Comparison of ENCODE assay signal across 8 mouse cellular contexts in genomic region chr7:127386641-127387392, GRCm38 (mm10). TPM values are rescaled to one million over a fixed set of nuclear protein-coding genes. Genes with fewer than 3 reads are reported as not detected.
A peak's percentile ranks its signal among the peaks of the same experiment; 100 is the strongest.
DNase-seq lines count a peak whose midpoint lies in the region; ATAC-seq and TF ChIP-seq lines count a peak whose summit lies in the region.

Gene 9130019O22Rik (minus strand): TSS chr7:127387166.

- TF ChIP-seq RAD21 in CH12.LX (IDR thresholded peaks at IDR 0.05; ENCODE audit: low read depth, low read length) = no peak

- TF ChIP-seq EP300 in CH12.LX (IDR thresholded peaks at IDR 0.05; ENCODE audit: low read length) = no peak

- H3K27ac ChIP-seq in CH12.LX (ENCODE audit: insufficient read depth, low read depth) = no peak within 1 kb of the TSS
- peak within 1 kb of the TSS; percentile 85 for H3K27ac ChIP-seq in forebrain, embryonic 10.5 days
- H3K27ac ChIP-seq in heart, embryonic 15.5 days = 0 out of 2 replicates have a peak within 1 kb of the TSS, but pooled peaks have one; percentile 12
- H3K27ac ChIP-seq in liver, embryonic 13.5 days = peak within 1 kb of the TSS; percentile 26; the same call in 1 of the 2 replicates
- H3K27ac ChIP-seq in stomach, embryonic 14.5 days (ENCODE audit: low read length) = peak within 1 kb of the TSS; percentile 33; the same call in 1 of the 2 replicates

- H3K27me3 ChIP-seq in CH12.LX (replicated peaks) = no peaks in the 10 kb centered on the region
- H3K27me3 ChIP-seq in forebrain, embryonic 10.5 days (ENCODE audit: poor library complexity, severe bottlenecking) = no peaks in the 10 kb centered on the region
- no peaks in the 10 kb centered on the region for H3K27me3 ChIP-seq in heart, embryonic 15.5 days
- no peaks in the 10 kb centered on the region for H3K27me3 ChIP-seq in liver, embryonic 13.5 days
- no peaks in the 10 kb centered on the region for H3K27me3 ChIP-seq in stomach, embryonic 14.5 days (ENCODE audit: control insufficient read depth, insufficient read depth, low read length)

- dilution Hi-C loops in CH12.LX (cut with MboI; ENCODE audit: extremely low pct_ligation_motif_present, extremely low pct_unique_long_range_greater_than_20kb, low sequenced_read_pairs) = no loop called here

- H3K9ac ChIP-seq in CH12.LX (ENCODE audit: insufficient read depth, low read depth) = peak within 1 kb of the TSS; percentile 66
- H3K9ac ChIP-seq in heart, embryonic 15.5 days = peak within 1 kb of the TSS; percentile 66
- peak within 1 kb of the TSS; percentile 78 for H3K9ac ChIP-seq in liver, embryonic 13.5 days
- peak within 1 kb of the TSS; percentile 50 for H3K9ac ChIP-seq in stomach, embryonic 14.5 days (replicated peaks; ENCODE audit: low read depth, low read length)

- 19% methylated on average over 38 of the region's 38 CpGs for WGBS in forebrain, embryonic 10.5 days
- WGBS in heart, embryonic 15.5 days = 10% methylated on average over 38 of the region's 38 CpGs
- WGBS in liver, embryonic 13.5 days (ENCODE audit: insufficient replicate concordance) = 10% methylated on average over 38 of the region's 38 CpGs
- WGBS in stomach, embryonic 14.5 days = 10% methylated on average over 38 of the region's 38 CpGs

- H3K79me2 ChIP-seq in CH12.LX (replicated peaks; ENCODE audit: control insufficient read depth, extremely low read depth, insufficient read depth, poor library complexity, severe bottlenecking) = no peaks in the 10 kb centered on the region

- in situ Hi-C loops in CH12.LX (cut with MboI; ENCODE audit: low pct_ligation_motif_present, low pct_unique_long_range_greater_than_20kb, low sequenced_read_pairs) = no loop called here

- ATAC-seq in heart, embryonic 15.5 days (replicated peaks; ENCODE audit: insufficient number of reproducible peaks, insufficient read depth, low FRiP score, low read depth) = peak; percentile 87
- ATAC-seq in liver, embryonic 13.5 days (ENCODE audit: low read depth) = peak; percentile 86
- peak; percentile 89 for ATAC-seq in stomach, embryonic 14.5 days (ENCODE audit: insufficient number of reproducible peaks, insufficient read depth, low FRiP score, low read depth)

- TF ChIP-seq CTCF in CH12.LX (conservative IDR thresholded peaks at IDR 0.05 in 1 of 2, IDR thresholded peaks at IDR 0.05 in 1 of 2; ENCODE audit: low read depth in 2 of 2, low read length in 2 of 2) = no peak

- TF ChIP-seq POLR2A in CH12.LX (IDR thresholded peaks at IDR 0.05; ENCODE audit: low read depth, low read length) = peak; percentile 82

- H3K4me1 ChIP-seq in CH12.LX (ENCODE audit: control insufficient read depth in 1 of 2, insufficient read depth in 2 of 2) = no peaks in the 10 kb centered on the region
- H3K4me1 ChIP-seq in forebrain, embryonic 10.5 days = peaks cover 18% of the 10 kb centered on the region
- H3K4me1 ChIP-seq in heart, embryonic 15.5 days (replicated peaks) = peaks cover 6% of the 10 kb centered on the region
- peaks cover 7% of the 10 kb centered on the region for H3K4me1 ChIP-seq in liver, embryonic 13.5 days (replicated peaks)
- H3K4me1 ChIP-seq in stomach, embryonic 14.5 days (ENCODE audit: control insufficient read depth, insufficient read depth, low read length) = no peaks in the 10 kb centered on the region

- DNase-seq in CH12.LX (ENCODE audit: extremely low read depth) = peak; percentile 95
- DNase-seq in c-Kit-positive CD71-positive TER-119-negative erythroid progenitor cells, embryonic 14.5 days (ENCODE audit: low read depth) = peak; percentile 92
- peak; percentile 78 for DNase-seq in forebrain, embryonic 10.5 days (ENCODE audit: extremely low spot score, low spot score)
- peak; percentile 96 to 99 for DNase-seq in kidney, postnatal 25 days
- peak; percentile 85 for DNase-seq in liver, embryonic 13.5 days
- peak; percentile 87 to 90 for DNase-seq in natural killer cell, adult 2 months (ENCODE audit: low spot score in 2 of 2)

- H3K9me3 ChIP-seq in CH12.LX (replicated peaks; ENCODE audit: low read length) = peaks cover 11% of the 10 kb centered on the region
- H3K9me3 ChIP-seq in forebrain, embryonic 10.5 days = peaks cover 24% of the 10 kb centered on the region
- no peaks in the 10 kb centered on the region for H3K9me3 ChIP-seq in heart, embryonic 15.5 days (replicated peaks)
- H3K9me3 ChIP-seq in liver, embryonic 13.5 days (replicated peaks) = peaks cover 6% of the 10 kb centered on the region; the same call in 1 of the 2 replicates
- no peaks in the 10 kb centered on the region for H3K9me3 ChIP-seq in stomach, embryonic 14.5 days (ENCODE audit: control insufficient read depth, low read depth, low read length)

- H3K4me3 ChIP-seq in CH12.LX (replicated peaks in 1 of 3; ENCODE audit: low read depth in 2 of 3, low read length in 2 of 3, poor library complexity in 1 of 3) = peak within 1 kb of the TSS; percentile 62 to 66 (median 64)
- H3K4me3 ChIP-seq in forebrain, embryonic 10.5 days = peak within 1 kb of the TSS; percentile 64
- peak within 1 kb of the TSS; percentile 55 for H3K4me3 ChIP-seq in heart, embryonic 15.5 days
- peak within 1 kb of the TSS; percentile 67 for H3K4me3 ChIP-seq in liver, embryonic 13.5 days (replicated peaks)
- peak within 1 kb of the TSS; percentile 46 for H3K4me3 ChIP-seq in stomach, embryonic 14.5 days (ENCODE audit: low read depth, low read length)

- H3K36me3 ChIP-seq in CH12.LX (replicated peaks in 1 of 2; ENCODE audit: control insufficient read depth in 1 of 2, insufficient read depth in 1 of 2, low read length in 1 of 2) = peaks cover 15 to 30% of the 10 kb centered on the region in 2 experiments
- peaks cover 53% of the 10 kb centered on the region for H3K36me3 ChIP-seq in forebrain, embryonic 10.5 days (replicated peaks)
- H3K36me3 ChIP-seq in heart, embryonic 15.5 days = peaks cover 26% of the 10 kb centered on the region
- H3K36me3 ChIP-seq in liver, embryonic 13.5 days = peaks cover 38% of the 10 kb centered on the region
- H3K36me3 ChIP-seq in stomach, embryonic 14.5 days (ENCODE audit: control insufficient read depth, insufficient read depth, low read length) = 0 out of 2 replicates have a peak, but pooled peaks cover 5% of the 10 kb centered on the region

- H3K4me2 ChIP-seq in CH12.LX (ENCODE audit: insufficient read depth, low read depth, poor library complexity, severe bottlenecking) = peak within 1 kb of the TSS; percentile 71
- peak within 1 kb of the TSS; percentile 82 for H3K4me2 ChIP-seq in heart, embryonic 15.5 days
- H3K4me2 ChIP-seq in liver, embryonic 13.5 days = peak within 1 kb of the TSS; percentile 88
- H3K4me2 ChIP-seq in stomach, embryonic 14.5 days (replicated peaks; ENCODE audit: low read depth, low read length) = peak within 1 kb of the TSS; percentile 62

TF ChIP-seq in CH12.LX, 34 proteins besides CTCF, POLR2A, EP300 and RAD21 (continues in another document):
- TF ChIP-seq SIN3A (IDR thresholded peaks at IDR 0.05; ENCODE audit: low read length) = peak; percentile 63
- TF ChIP-seq MEF2A (IDR thresholded peaks at IDR 0.05; ENCODE audit: borderline replicate concordance, low read depth, low read length) = peak; percentile 18; the same call in 1 of the 2 replicates
- no peak for TF ChIP-seq ETS1 (conservative IDR thresholded peaks at IDR 0.05; ENCODE audit: low read depth, low read length)
- peak; percentile 98 for TF ChIP-seq MAX (IDR thresholded peaks at IDR 0.05; ENCODE audit: low read length)
- TF ChIP-seq HCFC1 (IDR thresholded peaks at IDR 0.05; ENCODE audit: low read depth, low read length) = peak; percentile 87
- TF ChIP-seq NRF1 (IDR thresholded peaks at IDR 0.05; ENCODE audit: low read depth, low read length) = peak; percentile 69
- peak; percentile 79 for TF ChIP-seq BHLHE40 (IDR thresholded peaks at IDR 0.05; ENCODE audit: low read depth, low read length)
- TF ChIP-seq ZMIZ1 (IDR thresholded peaks at IDR 0.05; ENCODE audit: low read depth, low read length) = peak; percentile 57
- peak; percentile 79; the same call in 1 of the 2 replicates for TF ChIP-seq MYC (IDR thresholded peaks at IDR 0.05; ENCODE audit: low read depth, low read length)
- peak; percentile 34 for TF ChIP-seq TCF12 (IDR thresholded peaks at IDR 0.05; ENCODE audit: low read depth, low read length)
- TF ChIP-seq RCOR1 (conservative IDR thresholded peaks at IDR 0.05; ENCODE audit: low read depth, low read length) = no peak
- peak; percentile 76 for TF ChIP-seq NELFE (IDR thresholded peaks at IDR 0.05; ENCODE audit: low read depth, low read length)
- peak; percentile 58 for TF ChIP-seq ELF1 (IDR thresholded peaks at IDR 0.05; ENCODE audit: low read depth, low read length)
- no peak for TF ChIP-seq CHD1 (IDR thresholded peaks at IDR 0.05; ENCODE audit: low read depth, low read length)
- TF ChIP-seq SMC3 (IDR thresholded peaks at IDR 0.05; ENCODE audit: low read depth, low read length) = no peak
- TF ChIP-seq USF2 (conservative IDR thresholded peaks at IDR 0.05; ENCODE audit: low read depth, low read length) = peak; percentile 97
- no peak for TF ChIP-seq JUND (conservative IDR thresholded peaks at IDR 0.05; ENCODE audit: low read depth, low read length)
- TF ChIP-seq MAFK (IDR thresholded peaks at IDR 0.05; ENCODE audit: insufficient replicate concordance, low read length) = no peak
- 0 out of 2 replicates have a peak, but pooled peaks have one; percentile 30 for TF ChIP-seq POLR2AphosphoS2 (IDR thresholded peaks at IDR 0.05; ENCODE audit: low read depth, low read length)
- TF ChIP-seq ZKSCAN1 (IDR thresholded peaks at IDR 0.05; ENCODE audit: borderline replicate concordance, low read depth, low read length) = no peak
- no peak for TF ChIP-seq ZC3H11A (IDR thresholded peaks at IDR 0.05; ENCODE audit: low read depth, low read length)
- TF ChIP-seq MXI1 (IDR thresholded peaks at IDR 0.05; ENCODE audit: low read depth, low read length) = peak; percentile 61; the same call in 1 of the 2 replicates
- TF ChIP-seq KAT2A (IDR thresholded peaks at IDR 0.05; ENCODE audit: insufficient replicate concordance, low read length) = peak; percentile 49; the same call in 1 of the 2 replicates
- no peak for TF ChIP-seq UBTF (IDR thresholded peaks at IDR 0.05; ENCODE audit: low read depth, low read length)
- TF ChIP-seq MAZ (IDR thresholded peaks at IDR 0.05; ENCODE audit: low read depth, low read length) = no peak
- TF ChIP-seq CHD2 (IDR thresholded peaks at IDR 0.05; ENCODE audit: low read length) = no peak
- no peak for TF ChIP-seq ZNF384 (IDR thresholded peaks at IDR 0.05; ENCODE audit: low read depth, low read length)

RNA-seq across cellular contexts. Expression of gene 9130019O22Rik, which starts in this region (rescaled TPM):
- 4.2 and 5.0 TPM in 2 replicates for total RNA-seq in CH12.LX (2012; rRNA removed)
- 3.1 and 4.0 TPM in 2 replicates for total RNA-seq in CH12.LX (2014; rRNA removed)
- 2.7 and 3.3 TPM in 2 replicates for polyA plus RNA-seq in CH12.LX (2012; ENCODE audit: insufficient read length, low read depth)
- polyA plus RNA-seq in forebrain, embryonic 10.5 days (2016; fragmentation: Nextera tagmentation; extraction: Ambion mirVana) = 4.8 and 5.3 TPM in 2 replicates
- polyA plus RNA-seq in heart, embryonic 15.5 days (2015; fragmentation: Nextera tagmentation; extraction: Ambion mirVana) = 3.0 and 4.4 TPM in 2 replicates
- polyA plus RNA-seq in liver, embryonic 13.5 days (2015; fragmentation: Nextera tagmentation; extraction: Ambion mirVana) = 1.3 and 1.4 TPM in 2 replicates
- polyA plus RNA-seq in stomach, embryonic 14.5 days (2014; fragmentation: Nextera tagmentation; extraction: Ambion mirVana) = 6.7 and 7.1 TPM in 2 replicates
